Mouse (Mus musculus): ENCODE measurements around the gene Syn2. TPM values are rescaled to one million over a fixed set of nuclear protein-coding genes. Genes with fewer than 3 reads are reported as not detected.

Gene Syn2
- total and polyA plus RNA-seq, 2 experiments, result 0.07 to 0.18 TPM

GRCm38 (mm10) chr6:115274705-115275104 is 140.0 kb downstream of the Syn2 start:
- no peaks in the 10 kb centered on the region for H3K36me3 ChIP-seq (ENCODE audit: control insufficient read depth, insufficient read depth, low read length)

GRCm38 (mm10) chr6:115275116-115275815 is 140.6 kb downstream of the Syn2 start:
- Histone ChIP-seq H3K4me1 (ENCODE audit: control insufficient read depth, insufficient read depth, low read length) (no peaks in the 10 kb centered on the region), H3K27ac (replicated peaks; ENCODE audit: insufficient read depth, low read depth, low read length) (no peak overlapping the region), H3K9ac (ENCODE audit: low read depth, low read length) (no peak overlapping the region), H3K4me3 (ENCODE audit: insufficient read depth, low read depth, low read length) (no peak overlapping the region), H3K79me2 (ENCODE audit: control insufficient read depth, insufficient read depth, low read length) (no peaks in the 10 kb centered on the region), H3K27me3 (ENCODE audit: control insufficient read depth, insufficient read depth, low read length) (no peaks in the 10 kb centered on the region), H3K36me3 (ENCODE audit: control insufficient read depth, insufficient read depth, low read length) (no peaks in the 10 kb centered on the region)
- no peak for TF ChIP-seq CTCF (IDR thresholded peaks at IDR 0.05; ENCODE audit: low read depth, low read length)
- TF ChIP-seq POLR2A (IDR thresholded peaks at IDR 0.05; ENCODE audit: extremely low read depth, insufficient read depth, low read length), result no peak
- 88% methylated on average over 10 of the region's 10 CpGs for WGBS
- DNase-seq (ENCODE audit: extremely low read depth, low read depth, low spot score), result no peak

More at GRCm38 (mm10) chr6:115274705-115275104, 140.0 kb downstream of the Syn2 start:
- no peak overlapping the region for H3K4me3 ChIP-seq (ENCODE audit: insufficient read depth, low read depth, low read length)
- WGBS, result 83% methylated on average over 9 of the region's 9 CpGs
- H3K9ac ChIP-seq (ENCODE audit: low read depth, low read length), result no peak overlapping the region
- no peaks in the 10 kb centered on the region for H3K27me3 ChIP-seq (ENCODE audit: control insufficient read depth, insufficient read depth, low read length)
- no peak overlapping the region for H3K27ac ChIP-seq (replicated peaks; ENCODE audit: insufficient read depth, low read depth, low read length)
- no peak for DNase-seq (ENCODE audit: extremely low read depth, low read depth, low spot score)
- no peaks in the 10 kb centered on the region for H3K4me1 ChIP-seq (ENCODE audit: control insufficient read depth, insufficient read depth, low read length)
- H3K79me2 ChIP-seq (ENCODE audit: control insufficient read depth, insufficient read depth, low read length), result no peaks in the 10 kb centered on the region
- TF ChIP-seq POLR2A (IDR thresholded peaks at IDR 0.05; ENCODE audit: extremely low read depth, insufficient read depth, low read length) (no peak), CTCF (IDR thresholded peaks at IDR 0.05; ENCODE audit: low read depth, low read length) (no peak)

- Histone ChIP-seq H3K79me2 (ENCODE audit: control insufficient read depth, insufficient read depth, low read length) (no peaks in the 10 kb centered on the region), H3K4me1 (ENCODE audit: control insufficient read depth, insufficient read depth, low read length) (no peaks in the 10 kb centered on the region), H3K36me3 (ENCODE audit: control insufficient read depth, insufficient read depth, low read length) (no peaks in the 10 kb centered on the region), H3K4me3 (ENCODE audit: insufficient read depth, low read depth, low read length) (no peak overlapping the region), H3K27ac (replicated peaks; ENCODE audit: insufficient read depth, low read depth, low read length) (no peak overlapping the region), H3K9ac (ENCODE audit: low read depth, low read length) (no peak overlapping the region), H3K27me3 (ENCODE audit: control insufficient read depth, insufficient read depth, low read length) (no peaks in the 10 kb centered on the region)
- no peak for DNase-seq (ENCODE audit: extremely low read depth, low read depth, low spot score)
- TF ChIP-seq CTCF (IDR thresholded peaks at IDR 0.05; ENCODE audit: low read depth, low read length) (no peak), POLR2A (IDR thresholded peaks at IDR 0.05; ENCODE audit: extremely low read depth, insufficient read depth, low read length) (no peak)
- 75% methylated on average over 8 of the region's 8 CpGs for WGBS
These were observed 143.4 kb downstream of the Syn2 start for GRCm38 (mm10) chr6:115278086-115278485.

- H3K79me2 ChIP-seq (ENCODE audit: control insufficient read depth, insufficient read depth, low read length), result no peaks in the 10 kb centered on the region
- H3K27ac ChIP-seq (replicated peaks; ENCODE audit: insufficient read depth, low read depth, low read length), result no peak overlapping the region
- H3K36me3 ChIP-seq (ENCODE audit: control insufficient read depth, insufficient read depth, low read length), result no peaks in the 10 kb centered on the region
- TF ChIP-seq CTCF (IDR thresholded peaks at IDR 0.05; ENCODE audit: low read depth, low read length) (no peak), POLR2A (IDR thresholded peaks at IDR 0.05; ENCODE audit: extremely low read depth, insufficient read depth, low read length) (no peak)
- no peaks in the 10 kb centered on the region for H3K4me1 ChIP-seq (ENCODE audit: control insufficient read depth, insufficient read depth, low read length)
- H3K9ac ChIP-seq (ENCODE audit: low read depth, low read length), result no peak overlapping the region
- DNase-seq (ENCODE audit: extremely low read depth, low read depth, low spot score), result no peak
- 77% methylated on average over 2 of the region's 2 CpGs for WGBS
- H3K27me3 ChIP-seq (ENCODE audit: control insufficient read depth, insufficient read depth, low read length), result no peaks in the 10 kb centered on the region
- H3K4me3 ChIP-seq (ENCODE audit: insufficient read depth, low read depth, low read length), result no peak overlapping the region
These were observed 144.9 kb downstream of the Syn2 start for GRCm38 (mm10) chr6:115279639-115280038.

GRCm38 (mm10) chr6:115284153-115284552 is 149.5 kb downstream of the Syn2 start:
- Histone ChIP-seq H3K27me3 (ENCODE audit: control insufficient read depth, insufficient read depth, low read length) (no peaks in the 10 kb centered on the region), H3K9ac (ENCODE audit: low read depth, low read length) (no peak overlapping the region), H3K79me2 (ENCODE audit: control insufficient read depth, insufficient read depth, low read length) (no peaks in the 10 kb centered on the region), H3K4me3 (ENCODE audit: insufficient read depth, low read depth, low read length) (no peak overlapping the region), H3K4me1 (ENCODE audit: control insufficient read depth, insufficient read depth, low read length) (no peaks in the 10 kb centered on the region), H3K27ac (replicated peaks; ENCODE audit: insufficient read depth, low read depth, low read length) (no peak overlapping the region), H3K36me3 (ENCODE audit: control insufficient read depth, insufficient read depth, low read length) (no peaks in the 10 kb centered on the region)
- DNase-seq (ENCODE audit: extremely low read depth, low read depth, low spot score), result no peak
- WGBS, result 90% methylated on average over 2 of the region's 2 CpGs
- TF ChIP-seq CTCF (IDR thresholded peaks at IDR 0.05; ENCODE audit: low read depth, low read length) (no peak), POLR2A (IDR thresholded peaks at IDR 0.05; ENCODE audit: extremely low read depth, insufficient read depth, low read length) (no peak)

- Histone ChIP-seq H3K36me3 (ENCODE audit: control insufficient read depth, insufficient read depth, low read length) (no peaks in the 10 kb centered on the region), H3K27me3 (ENCODE audit: control insufficient read depth, insufficient read depth, low read length) (no peaks in the 10 kb centered on the region), H3K9ac (ENCODE audit: low read depth, low read length) (no peak overlapping the region), H3K4me1 (ENCODE audit: control insufficient read depth, insufficient read depth, low read length) (no peaks in the 10 kb centered on the region), H3K4me3 (ENCODE audit: insufficient read depth, low read depth, low read length) (no peak overlapping the region), H3K27ac (replicated peaks; ENCODE audit: insufficient read depth, low read depth, low read length) (no peak overlapping the region), H3K79me2 (ENCODE audit: control insufficient read depth, insufficient read depth, low read length) (no peaks in the 10 kb centered on the region)
- WGBS, result 93% methylated on average over 6 of the region's 6 CpGs
- DNase-seq (ENCODE audit: extremely low read depth, low read depth, low spot score), result no peak
- TF ChIP-seq CTCF (IDR thresholded peaks at IDR 0.05; ENCODE audit: low read depth, low read length), result no peak
- no peak for TF ChIP-seq POLR2A (IDR thresholded peaks at IDR 0.05; ENCODE audit: extremely low read depth, insufficient read depth, low read length)
These were observed 151.7 kb downstream of the Syn2 start for GRCm38 (mm10) chr6:115286441-115286840.
